Mouse (Mus musculus) olfactory bulb, adult 2 months (tissue): ENCODE results near the gene Gm4450.

Experiments used
- CTCF ChIP-seq: fragments of 200-500 bp; IDR thresholded peaks from 2 replicates; pipeline ENCODE4 v1.5.1; 2012; ENCODE audit warnings: low read depth, mild to moderate bottlenecking, low read length, moderate library complexity; ENCODE audit not compliant: insufficient read depth
- POLR2A ChIP-seq: fragments of 200-500 bp; IDR thresholded peaks from 2 replicates; pipeline ENCODE4 v1.6.1; 2012; ENCODE audit warnings: mild to moderate bottlenecking, low read depth, low read length, moderate library complexity; ENCODE audit not compliant: insufficient read depth

DNA sequence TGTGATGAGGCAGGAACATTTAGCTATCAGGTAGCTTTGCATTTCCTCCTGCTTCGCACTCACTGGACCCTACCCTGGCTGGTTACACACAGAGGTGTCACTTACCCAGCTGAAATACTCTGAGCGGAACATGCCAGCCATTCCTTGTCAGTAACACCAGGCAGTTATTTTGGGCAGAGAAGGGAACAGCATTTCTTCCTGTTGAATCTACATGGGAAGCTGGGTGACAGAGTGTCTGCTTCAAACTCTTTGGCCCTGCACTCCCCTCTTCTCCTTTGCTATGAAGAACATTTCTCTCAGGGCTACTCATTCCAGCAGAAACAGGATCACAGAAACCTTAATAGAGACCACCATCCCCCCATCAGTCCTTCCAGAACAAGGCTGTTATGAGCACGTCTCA lies 42.6 kb downstream of the Gm4450 start:
- TF ChIP-seq CTCF (no peak), POLR2A (no peak)
